Mouse (Mus musculus) megakaryocyte, embryonic 14.5 days (primary cell): Measurements from ENCODE around the gene Azgp1. TPM values are rescaled to one million over a fixed set of nuclear protein-coding genes. Genes with fewer than 3 reads are reported as not detected.
"Not testable (repeated sequence)": the region's sequence is repeated elsewhere in the genome, so short reads cannot be mapped to it uniquely, and the experiment has no call there.

Experiments used
- H3K27me3 ChIP-seq: replicated peaks from 2 replicates; pipeline ENCODE3; 2012; ENCODE audit warnings: inconsistent platforms
- H3K36me3 ChIP-seq: replicated peaks from 2 replicates; pipeline ENCODE3; 2012; ENCODE audit warnings: low read length, inconsistent platforms, mixed read lengths
- H3K4me1 ChIP-seq: 2 replicates; pipeline ENCODE4 v1.6.1; 2012; ENCODE audit warnings: inconsistent platforms
- H3K4me3 ChIP-seq: replicated peaks from 2 replicates; pipeline ENCODE3; 2012; ENCODE audit warnings: moderate library complexity, mild to moderate bottlenecking, inconsistent platforms
- H3K9me3 ChIP-seq: 2 replicates; pipeline ENCODE4 v1.6.1; 2012; ENCODE audit warnings: inconsistent platforms
- FLI1 ChIP-seq: IDR thresholded peaks from 2 replicates; pipeline ENCODE4 v1.6.1; 2012; ENCODE audit warnings: low read length, inconsistent platforms, mixed read lengths
- GATA1 ChIP-seq: IDR thresholded peaks from 3 replicates; pipeline ENCODE4 v1.6.1; 2012; ENCODE audit warnings: mixed read lengths, low read length, inconsistent platforms, borderline replicate concordance
- polyA plus RNA-seq: library from polyadenylated mRNA; stranded (reverse); fragments of >175 nt; gene quantifications from 2 replicates; pipeline ENCODE4 v1.2.3, GENCODE M21; 2012; ENCODE audit warnings: low replicate concordance; ENCODE audit not compliant: insufficient read depth

Azgp1 gene
- polyA plus RNA-seq, result not detected in 2 replicates

- no peaks in the 10 kb centered on the region for H3K4me1 ChIP-seq
- no peaks in the 10 kb centered on the region for H3K27me3 ChIP-seq
- H3K36me3 ChIP-seq, result no peaks in the 10 kb centered on the region
- H3K4me3 ChIP-seq, result no peak within 1 kb of the TSS
- TF ChIP-seq GATA1 (no peak), FLI1 (no peak)
- no peaks in the 10 kb centered on the region for H3K9me3 ChIP-seq
These were observed at the start of gene Azgp1 for GRCm38 (mm10) chr5:137981300-137981699. Gene Azgp1, plus strand, starts transcription at chr5:137981520.

- not testable (repeated sequence) for H3K36me3 ChIP-seq, H3K27me3 ChIP-seq, H3K9me3 ChIP-seq, H3K4me1 ChIP-seq, H3K4me3 ChIP-seq
These were observed 47.4 kb upstream of the Azgp1 start for GRCm38 (mm10) chr5:137933934-137934333.

- H3K36me3 ChIP-seq, result no peaks in the 10 kb centered on the region
- H3K4me1 ChIP-seq, result no peaks in the 10 kb centered on the region
- TF ChIP-seq FLI1, result no peak
- TF ChIP-seq GATA1, result no peak
- H3K4me3 ChIP-seq, result no peak overlapping the region
- no peaks in the 10 kb centered on the region for H3K9me3 ChIP-seq
- no peaks in the 10 kb centered on the region for H3K27me3 ChIP-seq
These were observed 44.8 kb upstream of the Azgp1 start for GRCm38 (mm10) chr5:137936486-137936885.

- TF ChIP-seq FLI1 (no peak), GATA1 (no peak)
These were observed 44.1 kb upstream of the Azgp1 start for GRCm38 (mm10) chr5:137937238-137937637.

GRCm38 (mm10) chr5:137940948-137941347 lies 40.4 kb upstream of the Azgp1 start:
- Histone ChIP-seq H3K36me3 (no peaks in the 10 kb centered on the region), H3K4me3 (no peak overlapping the region), H3K4me1 (no peaks in the 10 kb centered on the region), H3K27me3 (peaks cover 3% of the 10 kb centered on the region), H3K9me3 (no peaks in the 10 kb centered on the region)
- TF ChIP-seq FLI1, result no peak
- no peak for TF ChIP-seq GATA1

More at GRCm38 (mm10) chr5:137937238-137937637, 44.1 kb upstream of the Azgp1 start:
- Histone ChIP-seq H3K9me3 (no peaks in the 10 kb centered on the region), H3K4me1 (no peaks in the 10 kb centered on the region), H3K36me3 (no peaks in the 10 kb centered on the region), H3K4me3 (no peak overlapping the region), H3K27me3 (no peaks in the 10 kb centered on the region)

- H3K4me3 ChIP-seq, result no peak overlapping the region
- no peaks in the 10 kb centered on the region for H3K4me1 ChIP-seq
- no peaks in the 10 kb centered on the region for H3K36me3 ChIP-seq
- peaks cover 3% of the 10 kb centered on the region for H3K27me3 ChIP-seq
- no peaks in the 10 kb centered on the region for H3K9me3 ChIP-seq
- TF ChIP-seq GATA1 (no peak), FLI1 (no peak)
These were observed 38.2 kb upstream of the Azgp1 start for GRCm38 (mm10) chr5:137943133-137943532.

GRCm38 (mm10) chr5:137947303-137947702 lies 34.0 kb upstream of the Azgp1 start:
- no peaks in the 10 kb centered on the region for H3K4me1 ChIP-seq
- no peak overlapping the region for H3K4me3 ChIP-seq
- H3K9me3 ChIP-seq, result no peaks in the 10 kb centered on the region
- H3K36me3 ChIP-seq, result no peaks in the 10 kb centered on the region
- H3K27me3 ChIP-seq, result peaks cover 7% of the 10 kb centered on the region
- TF ChIP-seq GATA1 (no peak), FLI1 (no peak)

GRCm38 (mm10) chr5:137951218-137951617 lies 30.1 kb upstream of the Azgp1 start:
- Histone ChIP-seq H3K27me3 (peaks cover 4% of the 10 kb centered on the region), H3K36me3 (no peaks in the 10 kb centered on the region), H3K4me1 (no peaks in the 10 kb centered on the region), H3K9me3 (no peaks in the 10 kb centered on the region), H3K4me3 (no peak overlapping the region)
- no peak for TF ChIP-seq FLI1
- TF ChIP-seq GATA1, result no peak

- H3K36me3 ChIP-seq, result no peaks in the 10 kb centered on the region
- peaks cover 6% of the 10 kb centered on the region for H3K9me3 ChIP-seq
- H3K27me3 ChIP-seq, result peaks cover 3% of the 10 kb centered on the region
- no peak for TF ChIP-seq FLI1
- no peak for TF ChIP-seq GATA1
- no peak overlapping the region for H3K4me3 ChIP-seq
- no peaks in the 10 kb centered on the region for H3K4me1 ChIP-seq
These were observed 24.9 kb upstream of the Azgp1 start for GRCm38 (mm10) chr5:137956404-137956803.

GRCm38 (mm10) chr5:137962945-137963344 lies 18.4 kb upstream of the Azgp1 start, which contains the start of gene Gjc3:
Gene Gjc3, minus strand, starts transcription at chr5:137963098.
- H3K36me3 ChIP-seq, result no peaks in the 10 kb centered on the region
- TF ChIP-seq GATA1 (no peak), FLI1 (no peak)
- peaks cover 6% of the 10 kb centered on the region for H3K9me3 ChIP-seq
- H3K27me3 ChIP-seq, result peaks cover 2% of the 10 kb centered on the region
- H3K4me3 ChIP-seq, result no peak within 1 kb of the TSS
- H3K4me1 ChIP-seq, result no peaks in the 10 kb centered on the region

- no peaks in the 10 kb centered on the region for H3K9me3 ChIP-seq
- no peaks in the 10 kb centered on the region for H3K36me3 ChIP-seq
- no peak overlapping the region for H3K4me3 ChIP-seq
- no peak for TF ChIP-seq GATA1
- TF ChIP-seq FLI1, result no peak
- H3K27me3 ChIP-seq, result peaks cover 2% of the 10 kb centered on the region
- H3K4me1 ChIP-seq, result no peaks in the 10 kb centered on the region
These were observed 14.8 kb upstream of the Azgp1 start for GRCm38 (mm10) chr5:137966492-137966891.
